Mouse (Mus musculus) olfactory bulb, adult 2 months (tissue): ENCODE results near the gene Kcnj12. TPM values are rescaled to one million over a fixed set of nuclear protein-coding genes. Genes with fewer than 3 reads are reported as not detected.

Experiments
- H3K27ac ChIP-seq: fragments of 200-500 bp; 2 replicates; pipeline ENCODE4 v1.5.1; 2012; ENCODE audit warnings: low read depth, low read length; ENCODE audit not compliant: insufficient read depth
- H3K4me1 ChIP-seq: fragments of 200-500 bp; 2 replicates; pipeline ENCODE4 v1.6.1; 2012; ENCODE audit warnings: low read length; ENCODE audit not compliant: control insufficient read depth, insufficient read depth
- H3K4me3 ChIP-seq: fragments of 200-500 bp; 2 replicates; pipeline ENCODE4 v1.5.1; 2012; ENCODE audit warnings: mild to moderate bottlenecking, low read depth, low read length, moderate library complexity; ENCODE audit not compliant: insufficient read depth
- CTCF ChIP-seq: fragments of 200-500 bp; IDR thresholded peaks from 2 replicates; pipeline ENCODE4 v1.5.1; 2012; ENCODE audit warnings: low read depth, mild to moderate bottlenecking, low read length, moderate library complexity; ENCODE audit not compliant: insufficient read depth
- POLR2A ChIP-seq: fragments of 200-500 bp; IDR thresholded peaks from 2 replicates; pipeline ENCODE4 v1.6.1; 2012; ENCODE audit warnings: mild to moderate bottlenecking, low read depth, low read length, moderate library complexity; ENCODE audit not compliant: insufficient read depth
- WGBS: fragments of 180-500 bp; shearing (Covaris S2); methylation state at CpG from one replicate; pipeline ENCODE4 v1.1.7; 2018; 5-methylcytosine and 5-hydroxymethylcytosine counted together
- polyA plus RNA-seq: library from polyadenylated mRNA; stranded (reverse); fragments of >200 nt; gene quantifications from 2 replicates; pipeline ENCODE4 v1.2.4, GENCODE M21; 2012; ENCODE audit warnings: low replicate concordance; ENCODE audit not compliant: missing spikeins, insufficient read depth, insufficient read length

Kcnj12 gene
- polyA plus RNA-seq, result not detected in 2 replicates

DNA sequence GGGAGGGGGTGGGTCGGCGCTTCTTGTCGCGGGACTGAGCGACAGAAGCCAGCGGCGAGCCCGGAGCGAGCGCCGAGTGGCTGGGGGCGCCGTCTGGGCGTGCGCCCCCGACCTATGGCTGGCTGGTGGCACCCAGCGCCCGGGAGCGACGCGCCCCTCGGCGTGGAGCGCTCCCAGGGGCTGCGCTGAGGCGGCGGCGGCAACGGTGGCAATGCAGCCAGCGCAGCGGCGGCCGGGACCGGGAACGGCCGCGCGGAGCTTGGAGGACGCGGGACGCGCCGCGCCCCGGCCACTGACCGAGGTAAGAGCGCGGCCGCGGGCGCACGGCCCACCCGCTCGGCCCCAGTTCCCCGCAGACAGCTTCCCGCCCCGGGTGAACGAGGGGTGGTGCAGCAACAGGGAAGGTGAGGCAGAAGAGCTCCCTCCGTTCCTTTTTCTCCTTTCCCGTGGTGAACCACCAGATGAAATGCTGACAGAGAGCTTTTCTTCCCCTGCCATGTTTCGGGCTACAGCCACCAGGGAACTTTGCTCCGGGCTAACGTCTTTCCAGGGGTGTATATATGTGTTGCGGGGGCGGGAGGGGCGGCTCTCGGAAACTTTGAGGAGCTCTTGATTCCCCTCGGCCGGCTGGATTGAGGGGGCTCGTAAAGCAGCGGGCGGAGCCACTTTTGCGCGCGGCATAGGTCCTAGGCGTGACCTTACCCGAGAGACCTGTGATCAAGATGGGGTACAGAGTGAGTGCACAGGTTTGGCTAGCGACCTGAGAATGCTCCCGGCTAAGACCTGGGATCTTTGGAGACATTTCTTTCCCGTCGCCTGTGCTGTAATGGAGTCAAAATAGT, at the start of gene Kcnj12:
Gene Kcnj12 (plus strand): TSS at position 15 of the 842 bp plus-strand sequence.
- peaks cover 38% of the 10 kb centered on the region for H3K4me1 ChIP-seq
- TF ChIP-seq CTCF (no peak), POLR2A (no peak)
- H3K27ac ChIP-seq, result peak within 1 kb of the TSS; percentile 25; the same call in 1 of the 2 replicates
- peak within 1 kb of the TSS; percentile 81 for H3K4me3 ChIP-seq
- WGBS, result 2% methylated on average over 78 of the region's 81 CpGs

- no peak overlapping the region for H3K4me3 ChIP-seq
- H3K27ac ChIP-seq, result no peak overlapping the region
- 77% methylated on average over 11 of the region's 11 CpGs for WGBS
- peaks cover 6% of the 10 kb centered on the region; the same call in 1 of the 2 replicates for H3K4me1 ChIP-seq
- TF ChIP-seq CTCF, result no peak
- no peak for TF ChIP-seq POLR2A
Observed at GRCm38 (mm10) chr11:60975097-60975496, 47.3 kb upstream of the Kcnj12 start.

DNA sequence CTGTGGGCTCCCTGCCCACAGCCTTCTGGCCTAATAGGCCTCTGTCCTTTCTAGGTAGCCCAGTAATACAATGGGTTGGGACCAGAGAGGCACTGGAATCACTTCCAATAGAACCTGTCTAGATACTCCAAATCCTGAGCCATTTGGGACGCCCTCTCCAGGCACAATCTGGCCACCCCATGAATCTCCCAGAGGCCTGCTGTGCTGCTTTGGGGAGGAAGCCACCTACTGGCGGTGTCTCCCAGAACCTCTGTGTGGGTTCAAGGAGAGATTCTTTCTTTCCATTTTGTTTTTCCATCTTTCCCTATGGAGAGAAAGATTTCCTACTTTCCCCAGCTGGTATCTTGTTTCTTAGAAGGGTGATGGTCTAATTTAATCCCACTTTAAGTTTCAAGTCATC, 46.1 kb upstream of the Kcnj12 start:
- Histone ChIP-seq H3K4me3 (no peak overlapping the region), H3K27ac (no peak overlapping the region), H3K4me1 (peaks cover 6% of the 10 kb centered on the region; the same call in 1 of the 2 replicates)
- WGBS, result 79% methylated on average over 2 of the region's 2 CpGs
- TF ChIP-seq CTCF, result no peak
- TF ChIP-seq POLR2A, result no peak

GRCm38 (mm10) chr11:60976742-60977141, 45.6 kb upstream of the Kcnj12 start:
- no peak overlapping the region for H3K27ac ChIP-seq
- WGBS, result 23% methylated on average over 8 of the region's 8 CpGs

DNA sequence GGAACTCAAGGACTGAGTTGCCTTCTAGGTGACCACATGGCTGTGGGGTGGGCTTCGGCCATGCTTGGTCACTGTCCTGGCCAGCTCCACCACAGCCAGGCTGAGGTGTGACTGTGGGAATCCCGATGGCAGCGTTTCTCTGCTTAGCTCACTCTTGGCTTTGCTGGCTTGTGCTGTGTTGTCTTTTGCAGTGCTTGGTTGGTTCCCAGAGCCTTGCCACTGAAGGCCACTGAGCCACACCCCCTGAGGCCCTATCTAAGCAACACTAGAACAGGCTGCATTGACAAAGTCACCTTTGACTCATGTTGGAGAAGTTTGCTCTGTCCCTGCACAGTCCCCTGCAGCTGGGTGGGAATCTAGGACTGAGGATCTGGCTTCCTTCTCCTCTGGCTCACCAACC, 45.2 kb upstream of the Kcnj12 start:
- H3K4me1 ChIP-seq, result peaks cover 14% of the 10 kb centered on the region
- H3K4me3 ChIP-seq, result no peak overlapping the region
- H3K27ac ChIP-seq, result no peak overlapping the region
- TF ChIP-seq CTCF, result no peak
- no peak for TF ChIP-seq POLR2A
- WGBS, result 35% methylated on average over 3 of the region's 3 CpGs

More at GRCm38 (mm10) chr11:60976742-60977141, 45.6 kb upstream of the Kcnj12 start:
- peaks cover 11% of the 10 kb centered on the region for H3K4me1 ChIP-seq
- no peak overlapping the region for H3K4me3 ChIP-seq
- TF ChIP-seq POLR2A, result no peak
- no peak for TF ChIP-seq CTCF

DNA sequence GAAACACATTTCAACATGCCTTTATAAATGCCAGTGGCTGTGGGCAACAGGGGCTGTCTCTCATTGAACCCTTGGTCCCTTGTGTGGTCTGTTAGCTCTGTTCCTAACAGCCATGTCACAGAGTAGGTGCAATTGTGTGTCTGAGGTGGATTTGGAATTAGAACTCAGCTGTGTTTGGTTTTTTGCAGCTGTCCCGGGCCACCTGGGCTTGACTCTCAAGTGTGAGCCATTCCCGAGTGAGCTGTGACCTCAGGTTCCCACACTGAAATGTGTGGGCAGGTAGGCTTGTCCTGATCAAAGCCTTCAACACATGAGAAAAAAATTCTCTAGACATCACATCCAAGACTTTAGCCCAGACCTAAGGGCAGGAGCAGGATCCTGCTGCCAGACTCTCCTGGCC, 43.7 kb upstream of the Kcnj12 start:
- WGBS, result 91% methylated on average over 2 of the region's 2 CpGs
- no peak overlapping the region for H3K4me3 ChIP-seq
- H3K27ac ChIP-seq, result no peak overlapping the region
- peaks cover 16% of the 10 kb centered on the region for H3K4me1 ChIP-seq
- TF ChIP-seq CTCF, result no peak
- TF ChIP-seq POLR2A, result no peak

DNA sequence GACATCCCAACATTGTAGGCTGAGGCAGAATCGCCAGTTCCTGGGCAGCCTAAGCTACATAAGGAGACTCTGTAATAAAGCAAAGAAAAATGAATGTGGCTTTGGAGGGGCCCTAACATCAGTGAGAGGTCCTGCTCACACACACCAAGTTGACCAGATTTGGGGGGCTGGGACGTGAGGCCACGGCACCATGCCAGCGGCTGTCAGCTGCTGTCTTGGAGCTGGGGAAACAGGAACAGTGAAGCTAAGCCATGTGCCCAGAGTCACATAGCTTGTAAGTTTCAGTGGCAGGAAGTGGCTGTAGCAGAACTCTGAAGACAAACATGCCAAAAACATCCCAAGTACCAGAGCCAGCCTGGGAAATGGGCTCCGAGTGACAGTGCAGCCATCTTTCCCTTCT, 42.6 kb upstream of the Kcnj12 start:
- 83% methylated on average over 5 of the region's 5 CpGs for WGBS
- Histone ChIP-seq H3K4me3 (no peak overlapping the region), H3K27ac (no peak overlapping the region), H3K4me1 (peaks cover 17% of the 10 kb centered on the region)
- TF ChIP-seq CTCF (no peak), POLR2A (no peak)

DNA sequence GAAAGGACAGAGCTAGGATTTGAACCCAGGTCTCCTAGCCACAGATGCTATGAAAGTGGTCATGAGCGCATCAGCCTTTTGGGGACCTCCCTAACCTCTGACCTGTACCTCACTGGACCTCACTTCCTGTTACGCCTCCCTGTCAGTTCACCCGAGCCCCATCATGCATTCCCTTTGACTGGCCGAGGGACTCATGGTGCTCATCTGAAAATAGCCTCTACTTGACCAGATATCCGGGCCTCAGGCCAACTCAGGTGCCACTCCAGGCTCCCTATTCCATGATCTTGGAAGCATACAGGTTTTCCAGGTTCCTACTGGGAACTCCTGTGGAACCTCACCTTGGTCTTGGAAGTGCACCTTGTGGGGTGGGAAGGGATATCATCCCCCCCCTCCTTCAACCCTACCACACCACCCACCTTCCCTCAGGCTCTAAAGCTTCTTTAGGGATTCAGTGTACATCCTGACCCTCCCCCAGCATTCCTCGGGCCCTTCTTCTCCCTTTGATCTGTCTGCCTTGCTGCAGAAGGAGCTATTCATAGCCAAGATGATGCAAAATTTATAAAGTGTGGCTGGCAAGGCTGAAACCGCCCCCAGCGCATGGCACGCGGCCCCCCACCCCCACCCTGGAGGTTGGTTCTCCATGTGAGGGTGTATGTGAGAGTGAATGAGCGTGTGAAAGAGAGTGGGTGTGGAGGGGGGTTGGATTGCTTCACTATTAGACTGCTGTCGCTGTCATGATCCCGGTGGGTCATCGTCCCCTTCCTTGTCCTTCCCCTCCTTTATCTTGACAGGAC, 40.5 kb upstream of the Kcnj12 start:
- Histone ChIP-seq H3K27ac (no peak overlapping the region), H3K4me3 (no peak overlapping the region), H3K4me1 (peaks cover 18% of the 10 kb centered on the region)
- WGBS, result 51% methylated on average over 14 of the region's 14 CpGs
- no peak for TF ChIP-seq POLR2A
- no peak for TF ChIP-seq CTCF

DNA sequence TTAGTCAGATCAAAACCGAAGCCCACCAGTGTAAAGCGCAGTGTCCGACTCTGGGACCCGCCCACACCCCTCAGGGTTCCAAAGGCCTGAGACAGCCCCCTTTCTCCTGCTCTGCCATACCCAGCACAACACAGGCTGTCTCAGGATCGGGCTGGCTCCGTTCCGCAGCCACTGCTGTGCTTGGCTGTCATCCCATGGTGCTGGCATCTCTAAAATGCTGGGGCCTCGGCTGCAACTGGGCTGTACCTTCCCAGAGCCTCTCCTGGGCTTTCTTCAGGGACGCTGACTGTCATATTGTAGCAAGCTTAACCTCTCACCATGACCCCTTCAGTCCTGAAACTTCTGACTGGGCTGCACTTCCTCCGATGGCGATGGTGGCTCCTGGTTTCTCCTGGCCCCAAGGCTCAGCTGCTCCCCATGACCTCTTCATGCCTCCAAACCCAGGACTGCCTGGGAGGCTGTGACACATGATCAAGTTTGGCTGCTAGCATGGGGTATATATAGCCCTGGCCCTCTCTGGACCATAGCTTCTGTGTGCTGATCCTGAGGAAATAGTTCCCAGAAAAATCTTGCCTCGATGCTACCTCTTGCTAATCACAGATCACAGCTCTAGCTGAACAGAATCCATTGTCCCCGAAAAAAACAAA, 37.3 kb upstream of the Kcnj12 start:
- Histone ChIP-seq H3K4me3 (no peak overlapping the region), H3K27ac (no peak overlapping the region), H3K4me1 (peaks cover 15% of the 10 kb centered on the region)
- no peak for TF ChIP-seq CTCF
- TF ChIP-seq POLR2A, result no peak
- WGBS, result 40% methylated on average over 13 of the region's 13 CpGs
